Mouse (Mus musculus) CD8-positive naive resting alpha-beta T cell, adult 57 days (primary cell): Measurements from ENCODE around the gene Pdzd3. TPM values are rescaled to one million over a fixed set of nuclear protein-coding genes. Genes with fewer than 3 reads are reported as not detected.

Experiments used
- total RNA-seq: library from RNA; stranded (reverse); gene quantifications from one replicate; pipeline ENCODE4 v1.2.4, GENCODE M21; 2023

The Pdzd3 gene
- total RNA-seq: not detected

DNA sequence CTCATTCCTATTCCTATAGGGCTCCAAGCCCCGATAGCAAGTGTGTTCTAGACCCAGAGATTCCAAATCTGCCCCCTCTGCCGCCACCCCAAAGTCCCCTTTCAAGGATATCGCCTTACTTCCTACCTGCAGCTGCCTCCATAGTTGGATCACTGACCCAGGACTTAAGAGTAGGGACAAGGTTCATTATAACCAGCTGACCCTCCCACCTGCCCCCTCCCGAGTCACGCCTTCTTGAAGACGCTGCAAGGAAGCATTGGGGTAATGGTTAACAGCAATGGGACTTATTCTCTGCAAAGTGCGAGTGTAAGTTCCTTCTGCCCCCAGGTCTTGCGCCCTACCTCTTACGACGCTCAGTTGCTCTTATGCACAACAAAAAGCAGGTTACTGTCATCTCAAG, at the start of gene Pdzd3:
Gene Pdzd3, minus strand, starts transcription at position 158 of the 400 bp plus-strand sequence.

DNA sequence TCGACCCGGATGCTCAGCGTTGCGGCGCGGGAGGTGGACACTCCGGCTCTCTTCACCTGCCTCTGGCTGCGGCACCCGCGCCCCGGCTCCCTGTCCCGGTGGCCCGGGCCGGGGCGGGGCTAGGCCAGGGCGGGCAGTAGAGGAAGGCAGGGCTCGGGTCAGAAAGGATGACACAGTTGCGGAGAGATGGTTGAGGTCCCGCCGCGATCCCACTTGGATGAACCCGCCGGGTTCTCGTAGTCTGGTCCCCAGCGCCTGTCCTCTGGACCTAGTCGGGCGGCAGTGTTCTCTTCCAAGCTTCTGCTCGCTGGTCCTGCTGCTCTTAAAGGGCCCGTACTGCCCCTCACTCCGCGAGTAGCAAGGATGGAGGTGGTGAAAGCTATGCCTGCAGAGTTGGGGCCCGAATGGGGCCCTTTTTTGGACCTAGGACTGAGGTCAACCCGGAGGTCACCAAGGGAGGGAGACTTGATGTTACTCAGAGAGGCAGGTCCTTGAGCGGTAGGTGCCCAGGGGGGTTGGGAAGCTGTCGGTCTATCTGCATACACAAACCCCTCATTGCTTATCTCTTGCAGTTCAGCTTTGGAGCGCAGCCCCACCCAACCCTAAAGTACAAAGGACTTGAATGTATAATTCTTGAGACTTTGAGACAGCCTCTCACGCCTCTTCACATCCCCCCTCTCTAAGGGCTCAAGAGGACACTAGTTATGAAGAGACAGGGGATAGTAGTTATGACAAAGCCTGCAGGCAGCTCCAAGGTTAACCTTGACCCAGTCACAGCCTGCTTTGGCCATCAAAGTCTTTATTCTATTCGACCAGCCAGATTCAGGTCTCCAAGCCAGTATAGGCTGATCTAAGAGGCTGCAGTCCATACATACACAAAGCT, 37.0 kb upstream of the Pdzd3 start, which contains the start of gene Abcg4:
Gene Abcg4, minus strand, starts transcription at position 540 of the 883 bp plus-strand sequence.

DNA sequence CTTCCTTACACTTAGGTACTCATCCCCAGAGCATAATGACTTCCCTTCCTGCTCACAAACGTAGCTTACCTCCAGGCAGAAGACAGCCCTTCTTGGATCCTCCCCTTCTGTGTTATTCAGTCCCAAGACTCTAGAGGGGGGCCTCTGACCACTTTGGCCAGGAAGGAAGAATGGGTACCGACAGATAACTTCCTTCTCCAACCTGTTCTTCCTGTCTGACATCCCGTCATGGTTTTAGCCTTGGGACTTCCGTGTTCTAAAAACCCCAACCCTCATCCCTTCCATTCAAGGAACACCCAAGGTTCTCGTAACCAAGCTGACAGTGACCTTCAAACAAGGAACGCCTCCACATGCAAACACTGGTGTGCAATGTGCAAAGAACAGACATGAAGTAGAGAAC, 17.2 kb upstream of the Pdzd3 start, which contains the start of gene Nlrx1:
Gene Nlrx1, minus strand, starts transcription at position 168 of the 400 bp plus-strand sequence.

DNA sequence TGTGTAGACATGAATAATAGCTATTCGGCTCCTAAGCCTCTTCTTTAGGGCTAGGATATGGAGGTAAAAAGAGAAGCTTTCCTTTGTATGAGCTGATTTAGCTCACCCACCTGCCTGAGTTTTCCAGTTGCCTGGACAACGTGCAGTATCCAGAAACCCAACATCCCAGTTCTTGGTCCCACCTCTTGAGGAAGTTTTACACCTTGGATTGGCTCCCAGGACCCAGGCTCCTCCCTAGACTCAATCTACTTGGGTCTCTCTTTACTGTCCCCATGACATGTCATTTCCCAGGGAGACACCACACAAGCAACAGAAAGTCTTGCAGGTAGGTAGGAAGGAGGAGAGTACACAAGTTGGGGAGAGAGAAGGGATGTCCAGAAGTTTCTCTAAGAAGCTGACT, 10.9 kb downstream of the Pdzd3 start, which contains the start of gene Ccdc153:
Gene Ccdc153, plus strand, starts transcription at position 278 of the 400 bp plus-strand sequence.

DNA sequence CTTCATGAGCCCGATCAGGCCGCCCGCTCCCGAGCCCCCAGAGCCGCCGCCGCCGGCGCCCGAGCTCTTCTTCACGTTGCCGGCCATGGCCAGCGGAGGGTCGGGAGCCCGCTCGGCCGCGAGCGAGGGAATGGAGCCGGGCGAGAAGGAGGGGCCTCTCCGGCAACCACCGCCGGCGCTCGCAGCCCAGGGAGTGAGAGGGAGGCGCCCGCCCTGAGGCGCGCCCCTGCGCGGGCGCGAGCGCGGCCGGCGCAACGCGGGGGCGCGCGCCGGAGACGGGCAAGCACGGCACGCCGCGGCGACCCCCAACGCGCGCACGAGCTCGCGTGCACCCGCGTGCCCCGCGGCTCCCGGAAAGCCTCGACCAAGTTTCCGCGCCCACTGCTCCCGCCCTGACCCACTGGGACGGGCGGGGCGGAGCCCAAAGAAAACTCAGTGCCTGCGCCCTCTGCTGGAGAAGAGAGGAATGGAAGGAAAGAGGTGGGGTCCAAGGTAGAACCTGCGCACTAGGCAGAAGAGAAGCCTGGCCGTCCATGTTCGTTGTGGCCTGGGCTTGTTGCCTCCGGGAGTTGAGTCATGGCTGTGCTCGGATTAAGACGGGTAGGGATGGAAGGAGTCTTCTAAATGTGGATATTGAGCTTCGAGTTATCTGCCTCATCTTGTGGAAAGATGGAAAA, 17.3 kb downstream of the Pdzd3 start, which contains the start of gene Cbl:
Gene Cbl, minus strand, starts transcription at position 248 of the 677 bp plus-strand sequence.

Other genes starting within 250 kb of the Pdzd3 start
- 993 TPM for gene Thy1, start 208.1 kb downstream of the Pdzd3 start, total RNA-seq
- gene Usp2, start 184.4 kb downstream of the Pdzd3 start, total RNA-seq: 41.6 TPM
- gene Mfrp, start 149.7 kb downstream of the Pdzd3 start, total RNA-seq: 0.34 TPM
- not detected for gene C1qtnf5, start 144.2 kb downstream of the Pdzd3 start, total RNA-seq
- 0.21 TPM for gene Gm49380, start 138.0 kb downstream of the Pdzd3 start, total RNA-seq
- 20.6 TPM for gene Rnf26, start 138.0 kb downstream of the Pdzd3 start, total RNA-seq
- 1.5 TPM for gene Mcam, start 117.0 kb downstream of the Pdzd3 start, total RNA-seq
- gene Cbl, start 17.4 kb downstream of the Pdzd3 start, total RNA-seq: 154 TPM
- gene Ccdc153, start 10.8 kb downstream of the Pdzd3 start, total RNA-seq: not detected
- 5.8 TPM for gene Nlrx1, start 17.1 kb upstream of the Pdzd3 start, total RNA-seq
- gene Abcg4, start 37.1 kb upstream of the Pdzd3 start, total RNA-seq: 0.24 TPM
- 55.6 TPM for gene Hinfp, start 54.2 kb upstream of the Pdzd3 start, total RNA-seq
- 22.2 TPM for gene C2cd2l, start 68.8 kb upstream of the Pdzd3 start, total RNA-seq
- 8.9 TPM for gene Dpagt1, start 74.5 kb upstream of the Pdzd3 start, total RNA-seq
- 36.3 TPM for gene H2afx, start 83.2 kb upstream of the Pdzd3 start, total RNA-seq
- 13.8 TPM for gene Hmbs, start 92.8 kb upstream of the Pdzd3 start, total RNA-seq
- 53.0 TPM for gene Vps11, start 110.2 kb upstream of the Pdzd3 start, total RNA-seq
- 55.7 TPM for gene Hyou1, start 128.0 kb upstream of the Pdzd3 start, total RNA-seq
- 12.8 TPM for gene Slc37a4, start 145.4 kb upstream of the Pdzd3 start, total RNA-seq
- gene Rps25, start 155.7 kb upstream of the Pdzd3 start, total RNA-seq: 3,014 TPM
- gene Trappc4, start 156.1 kb upstream of the Pdzd3 start, total RNA-seq: 42.5 TPM
- 37.9 TPM for gene Ccdc84, start 167.1 kb upstream of the Pdzd3 start, total RNA-seq
- gene Foxr1, start 189.7 kb upstream of the Pdzd3 start, total RNA-seq: not detected
- gene Upk2, start 203.5 kb upstream of the Pdzd3 start, total RNA-seq: not detected
- 251 TPM for gene Bcl9l, start 231.4 kb upstream of the Pdzd3 start, total RNA-seq